Mouse (Mus musculus) cerebellum, postnatal 10 days (tissue): ENCODE results near the gene Greb1.

Experiments used
- DNase-seq, 2 experiments: peaks; one replicate each; pipeline ENCODE4 v3.0.0; 2021; ENCODE audit warnings: mixed read lengths in 2 of 2

Greb1 gene

GRCm38 (mm10) chr12:16669176-16669575, 131.5 kb downstream of the Greb1 start:
- DNase-seq: no peak

GRCm38 (mm10) chr12:16665022-16665421, 135.7 kb downstream of the Greb1 start:
- DNase-seq: no peak

GRCm38 (mm10) chr12:16662955-16663585, 137.6 kb downstream of the Greb1 start:
- DNase-seq: peak; percentile 55 to 56

GRCm38 (mm10) chr12:16661936-16662335, 138.8 kb downstream of the Greb1 start:
- peak; percentile 28 to 32 for DNase-seq

GRCm38 (mm10) chr12:16661459-16661858, 139.2 kb downstream of the Greb1 start:
- DNase-seq: peak; percentile 52 to 66

GRCm38 (mm10) chr12:16656906-16657875, 143.5 kb downstream of the Greb1 start:
- DNase-seq: peak; percentile 55 to 65

- no peak for DNase-seq
Measured at GRCm38 (mm10) chr12:16655604-16656003, 145.1 kb downstream of the Greb1 start.

GRCm38 (mm10) chr12:16653332-16654093, 147.2 kb downstream of the Greb1 start, which contains the start of gene Ntsr2:
Gene Ntsr2 (plus strand): TSS chr12:16653382.
- peak; percentile 77 for DNase-seq

GRCm38 (mm10) chr12:16649819-16650218, 150.9 kb downstream of the Greb1 start:
- DNase-seq: no peak

GRCm38 (mm10) chr12:16648273-16648672, 152.4 kb downstream of the Greb1 start:
- no peak for DNase-seq

GRCm38 (mm10) chr12:16646780-16647409, 153.8 kb downstream of the Greb1 start:
- peak; percentile 50 to 58 for DNase-seq

- DNase-seq: no peak
Measured at GRCm38 (mm10) chr12:16644698-16645097, 156.0 kb downstream of the Greb1 start.

- DNase-seq: peak; percentile 80 to 88
Measured at GRCm38 (mm10) chr12:16643508-16644345, 157.0 kb downstream of the Greb1 start.

GRCm38 (mm10) chr12:16642000-16642399, 158.7 kb downstream of the Greb1 start:
- no peak for DNase-seq

- DNase-seq: no peak
Measured at GRCm38 (mm10) chr12:16640075-16640474, 160.6 kb downstream of the Greb1 start.

- DNase-seq: peak; percentile 51 to 64
Measured at GRCm38 (mm10) chr12:16639078-16639771, 161.5 kb downstream of the Greb1 start.

GRCm38 (mm10) chr12:16635816-16636215, 164.9 kb downstream of the Greb1 start:
- DNase-seq: no peak

GRCm38 (mm10) chr12:16634075-16634813, 166.4 kb downstream of the Greb1 start:
- peak; percentile 85 to 88 for DNase-seq

- DNase-seq: no peak
Measured at GRCm38 (mm10) chr12:16633235-16633634, 167.5 kb downstream of the Greb1 start.

GRCm38 (mm10) chr12:16631423-16631822, 169.3 kb downstream of the Greb1 start:
- DNase-seq: no peak
